Mouse (Mus musculus) T-cell, adult 66 days (primary cell): ENCODE data around the gene Txndc15. TPM values are rescaled to one million over a fixed set of nuclear protein-coding genes. Genes with fewer than 3 reads are reported as not detected.

Experiments
- total RNA-seq, 2 experiments: library from RNA; stranded (reverse); gene quantifications; 3 replicates in 1 of 2; 4 replicates in 1 of 2; pipeline ENCODE4 v1.2.4; 2023

Txndc15 gene
- 10 to 100 TPM; 24.7 to 35.2 TPM for total RNA-seq

GRCm38 (mm10) chr13:55714501-55715166 lies at the start of gene Txndc15:
Txndc15 (plus strand) TSS chr13:55714650.

GRCm38 (mm10) chr13:55692535-55693242 lies 21.8 kb upstream of the Txndc15 start, which contains the start of gene B230219D22Rik:
B230219D22Rik (plus strand) TSS chr13:55693124.

GRCm38 (mm10) chr13:55727120-55727838 lies 12.8 kb downstream of the Txndc15 start, which contains the start of gene Pcbd2:
Pcbd2 (plus strand) TSS chr13:55727368.

Other genes with a start within 250 kb of the Txndc15 start
- gene Dbn1, start 226.5 kb upstream of the Txndc15 start, total RNA-seq: under 1 TPM in 1 of 2 experiments, not detected in 1; 0.23 TPM
- 10 to 100 TPM in 1 of 2 experiments, 1 to 10 TPM in 1; 9.7 to 10.0 TPM for gene Pdlim7, start 201.0 kb upstream of the Txndc15 start, total RNA-seq
- gene Dok3, start 185.4 kb upstream of the Txndc15 start, total RNA-seq: 1 to 10 TPM; 2.9 to 3.1 TPM
- 10 to 100 TPM; 84.6 to 86.4 TPM for gene Ddx41, start 178.0 kb upstream of the Txndc15 start, total RNA-seq
- gene Fam193b, start 143.5 kb upstream of the Txndc15 start, total RNA-seq: 100 to 1,000 TPM; 173 to 176 TPM
- 100 to 1,000 TPM in 1 of 2 experiments, 10 to 100 TPM in 1; 97.9 to 102 TPM for gene Tmed9, start 140.9 kb upstream of the Txndc15 start, total RNA-seq
- gene B4galt7, start 114.8 kb upstream of the Txndc15 start, total RNA-seq: 10 to 100 TPM; 42.2 TPM
- gene Caml, start 91.6 kb upstream of the Txndc15 start, total RNA-seq: 10 to 100 TPM; 20.2 to 23.3 TPM
- 100 to 1,000 TPM; 106 to 117 TPM for gene Ddx46, start 79.6 kb upstream of the Txndc15 start, total RNA-seq
- 10 to 100 TPM; 26.1 to 30.0 TPM for gene B230219D22Rik, start 21.5 kb upstream of the Txndc15 start, total RNA-seq
- 10 to 100 TPM; 25.7 to 33.9 TPM for gene Pcbd2, start 12.7 kb downstream of the Txndc15 start, total RNA-seq
- not detected for gene Catsper3, start 69.9 kb downstream of the Txndc15 start, total RNA-seq
- gene Pitx1, start 121.5 kb downstream of the Txndc15 start, total RNA-seq: not detected